Mouse (Mus musculus) neural tube, embryonic 13.5 days (tissue): Measurements from ENCODE around the gene Slc12a9. TPM values are rescaled to one million over a fixed set of nuclear protein-coding genes. Genes with fewer than 3 reads are reported as not detected.

Source experiments
- ATAC-seq: fragments of 200-750 bp; cut with Nextera tagmentation; 2 replicates; pipeline ENCODE4 v1.8.0; 2017; ENCODE audit warnings: low read depth, mild to moderate bottlenecking, moderate TSS enrichment, moderate library complexity
- H3K27ac ChIP-seq: fragments of 300-500 bp; sonication (generic); replicated peaks from 2 replicates; pipeline ENCODE4 v1.5.1; 2015; ENCODE audit warnings: moderate library complexity, mild to moderate bottlenecking, inconsistent platforms
- H3K27me3 ChIP-seq: fragments of 300-500 bp; sonication (generic); 2 replicates; pipeline ENCODE4 v1.6.1; 2015; ENCODE audit warnings: mild to moderate bottlenecking, inconsistent platforms
- H3K36me3 ChIP-seq: fragments of 300-500 bp; sonication (generic); 2 replicates; pipeline ENCODE4 v1.6.1; 2015; ENCODE audit warnings: mild to moderate bottlenecking, inconsistent platforms
- H3K4me1 ChIP-seq: fragments of 300-500 bp; sonication (generic); replicated peaks from 2 replicates; pipeline ENCODE4 v1.6.1; 2015; ENCODE audit warnings: inconsistent platforms
- H3K4me2 ChIP-seq: fragments of 300-500 bp; sonication (generic); 2 replicates; pipeline ENCODE4 v1.6.1; 2015; ENCODE audit warnings: inconsistent platforms, mild to moderate bottlenecking, moderate library complexity
- H3K4me3 ChIP-seq: fragments of 300-500 bp; sonication (generic); 2 replicates; pipeline ENCODE4 v1.5.1; 2015; ENCODE audit warnings: mild to moderate bottlenecking, inconsistent platforms
- H3K9ac ChIP-seq: fragments of 300-500 bp; sonication (generic); 2 replicates; pipeline ENCODE4 v1.6.1; 2015; ENCODE audit warnings: moderate library complexity, mild to moderate bottlenecking, inconsistent platforms
- H3K9me3 ChIP-seq: fragments of 300-500 bp; sonication (generic); 2 replicates; pipeline ENCODE4 v1.6.1; 2016; ENCODE audit warnings: inconsistent platforms
- WGBS: fragments of 180-500 bp; shearing (Covaris S2); methylation state at CpG from one replicate; pipeline ENCODE4 v1.1.7; 2015; 5-methylcytosine and 5-hydroxymethylcytosine counted together
- polyA plus RNA-seq: library from polyadenylated mRNA; unstranded; fragments of >200 nt; fragmentation: Nextera tagmentation; extraction: Ambion mirVana; gene quantifications from 2 replicates; pipeline ENCODE4 v1.2.1, GENCODE M21; 2015

The Slc12a9 gene
- polyA plus RNA-seq, 1 experiment from 2014 or later, result 27.4 TPM

- no peak overlapping the region for H3K4me2 ChIP-seq
- H3K27me3 ChIP-seq, result peaks cover 9% of the 10 kb centered on the region
- no peak overlapping the region for H3K4me3 ChIP-seq
- H3K9ac ChIP-seq, result no peak overlapping the region
- ATAC-seq, result no peak
- no peak overlapping the region for H3K27ac ChIP-seq
- peaks cover 23% of the 10 kb centered on the region for H3K4me1 ChIP-seq
- no peaks in the 10 kb centered on the region for H3K36me3 ChIP-seq
- H3K9me3 ChIP-seq, result no peaks in the 10 kb centered on the region
These were observed 10.5 kb upstream of the Slc12a9 start for GRCm38 (mm10) chr5:137343869-137344268.

DNA sequence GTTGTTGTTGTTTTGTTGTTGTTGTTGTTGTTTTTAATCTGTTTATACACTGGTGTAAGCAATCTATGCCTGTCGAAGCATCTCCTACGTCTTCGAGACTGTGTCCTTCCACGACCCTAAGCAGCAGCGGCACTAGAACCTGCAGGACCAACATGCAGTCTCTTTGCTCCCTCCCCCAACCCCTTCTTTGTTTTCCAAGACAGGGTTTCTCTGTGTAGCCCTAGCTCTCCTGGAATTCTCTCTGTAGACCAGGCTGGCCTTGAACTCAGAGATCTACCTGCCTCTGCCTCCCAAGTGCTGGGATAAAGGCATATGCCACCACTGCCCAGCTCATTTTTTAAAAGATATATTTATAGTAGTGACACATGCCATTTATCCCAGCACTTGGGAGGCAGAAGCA lies 10.0 kb upstream of the Slc12a9 start:
- no peaks in the 10 kb centered on the region for H3K9me3 ChIP-seq
- H3K4me1 ChIP-seq, result peaks cover 23% of the 10 kb centered on the region
- 92% methylated on average over 5 of the region's 5 CpGs for WGBS
- H3K4me2 ChIP-seq, result no peak overlapping the region
- H3K9ac ChIP-seq, result no peak overlapping the region
- no peaks in the 10 kb centered on the region for H3K36me3 ChIP-seq
- H3K27me3 ChIP-seq, result peaks cover 5% of the 10 kb centered on the region; the same call in 1 of the 2 replicates
- H3K27ac ChIP-seq, result no peak overlapping the region
- H3K4me3 ChIP-seq, result no peak overlapping the region
- no peak for ATAC-seq

- H3K9ac ChIP-seq, result no peak overlapping the region
- H3K9me3 ChIP-seq, result no peaks in the 10 kb centered on the region
- 0 out of 2 replicates have a peak, but pooled peaks cover under 1% of the 10 kb centered on the region for H3K27me3 ChIP-seq
- H3K36me3 ChIP-seq, result no peaks in the 10 kb centered on the region
- no peak overlapping the region for H3K27ac ChIP-seq
- H3K4me3 ChIP-seq, result no peak overlapping the region
- 83% methylated on average over 7 of the region's 7 CpGs for WGBS
- ATAC-seq, result no peak
- no peak overlapping the region for H3K4me2 ChIP-seq
- H3K4me1 ChIP-seq, result peaks cover 23% of the 10 kb centered on the region
These were observed 9.1 kb upstream of the Slc12a9 start for GRCm38 (mm10) chr5:137342407-137343012.

DNA sequence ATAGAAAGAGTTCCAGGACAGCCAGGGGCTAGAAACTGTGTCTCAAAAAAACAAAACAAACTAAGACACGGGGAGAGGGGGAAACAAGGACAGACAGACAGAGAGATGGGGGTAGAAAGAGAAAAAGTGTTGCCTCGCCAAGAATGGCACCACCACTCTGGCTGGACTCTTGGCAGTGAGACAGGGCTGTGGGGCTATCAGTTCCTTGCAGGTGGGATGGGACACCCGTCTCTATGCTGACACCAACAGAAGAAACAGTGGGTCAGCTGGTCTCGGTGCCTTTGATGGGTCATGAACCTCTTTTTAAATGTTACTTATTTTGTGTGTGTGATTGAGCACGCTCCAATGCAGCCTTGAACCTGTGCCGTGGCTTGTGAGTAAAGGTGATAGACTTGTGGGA lies 6.8 kb upstream of the Slc12a9 start:
- no peaks in the 10 kb centered on the region for H3K9me3 ChIP-seq
- H3K9ac ChIP-seq, result peak overlapping the region; percentile 74; the same call in 1 of the 2 replicates
- no peak for ATAC-seq
- peak overlapping the region; percentile 83 for H3K27ac ChIP-seq
- 0 out of 2 replicates have a peak overlapping the region, but pooled peaks have one; percentile 42 for H3K4me3 ChIP-seq
- H3K27me3 ChIP-seq, result no peaks in the 10 kb centered on the region; the same call in 1 of the 2 replicates
- H3K4me2 ChIP-seq, result peak overlapping the region; percentile 83
- no peaks in the 10 kb centered on the region for H3K36me3 ChIP-seq
- WGBS, result 72% methylated on average over 6 of the region's 6 CpGs
- H3K4me1 ChIP-seq, result peaks cover 25% of the 10 kb centered on the region

DNA sequence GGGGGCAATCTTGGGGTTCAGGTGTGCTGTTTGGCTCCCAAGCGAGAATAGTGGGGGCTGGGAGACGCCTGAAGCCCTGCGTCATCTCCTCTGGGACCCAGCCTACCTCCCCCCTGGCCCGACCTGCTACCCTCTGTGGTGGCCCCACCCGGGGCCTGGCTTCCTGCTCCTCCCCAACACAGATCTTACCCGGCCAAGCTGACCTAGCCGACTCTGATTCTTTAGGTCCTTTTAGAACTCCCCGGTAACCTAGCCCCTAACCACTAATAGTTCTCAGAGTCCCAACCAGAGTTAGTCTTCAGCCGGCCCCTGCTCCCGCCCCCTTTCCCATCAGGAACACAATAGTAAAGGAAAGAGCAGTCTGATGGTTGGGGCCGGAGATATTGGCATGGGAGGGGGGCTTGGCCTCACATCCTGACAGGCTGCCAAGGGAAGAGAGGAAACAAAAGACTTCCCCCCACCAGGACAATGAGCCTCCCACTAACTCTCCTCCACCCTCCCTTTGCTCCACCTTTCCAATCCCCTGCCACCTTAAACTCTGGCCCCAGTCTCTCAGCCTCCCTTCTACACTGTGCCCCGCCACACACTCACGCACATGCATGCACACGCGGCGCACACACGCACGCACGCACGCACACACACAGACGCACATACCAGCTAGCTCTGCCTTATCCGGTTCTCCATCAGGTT lies 6.0 kb upstream of the Slc12a9 start:
- WGBS, result 8% methylated on average over 22 of the region's 22 CpGs
- peak overlapping the region; percentile 83 for H3K4me2 ChIP-seq
- no peaks in the 10 kb centered on the region; the same call in 1 of the 2 replicates for H3K27me3 ChIP-seq
- H3K4me3 ChIP-seq, result peak overlapping the region; percentile 42
- peaks cover 25% of the 10 kb centered on the region for H3K4me1 ChIP-seq
- ATAC-seq, result peak; percentile 68
- H3K36me3 ChIP-seq, result no peaks in the 10 kb centered on the region
- no peaks in the 10 kb centered on the region for H3K9me3 ChIP-seq
- H3K27ac ChIP-seq, result peak overlapping the region; percentile 83
- H3K9ac ChIP-seq, result peak overlapping the region; percentile 74

DNA sequence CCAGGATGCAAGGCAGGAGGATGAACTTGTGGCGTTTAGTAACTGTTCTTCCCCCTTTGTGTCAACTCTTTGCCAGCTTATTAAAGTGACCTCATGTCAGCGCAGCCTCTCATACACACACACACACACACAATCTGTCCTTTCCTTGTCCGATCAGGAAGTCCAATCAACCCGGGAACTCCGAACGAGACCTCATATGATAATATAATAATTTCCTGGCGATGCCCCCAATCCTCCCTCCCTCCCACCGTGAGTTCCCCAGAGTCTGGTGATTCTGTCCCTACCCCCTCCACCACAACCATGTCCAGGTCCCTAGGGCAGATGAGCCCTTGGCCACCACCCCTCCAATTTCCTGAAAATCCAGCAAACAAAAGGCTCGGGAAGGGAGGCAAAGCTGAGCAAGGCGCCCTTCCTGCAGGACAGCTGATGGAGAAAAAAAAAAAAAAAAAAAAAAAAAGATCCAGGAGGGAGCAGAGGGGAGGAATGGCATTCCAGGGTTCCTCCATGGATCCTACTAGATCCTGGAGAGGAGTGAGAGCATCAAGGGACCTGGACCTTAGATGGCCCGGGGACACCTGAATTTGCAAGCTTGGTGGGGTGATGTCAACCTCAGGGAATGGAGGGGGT lies 5.4 kb upstream of the Slc12a9 start:
- H3K4me2 ChIP-seq, result peak overlapping the region; percentile 83
- H3K27me3 ChIP-seq, result no peaks in the 10 kb centered on the region; the same call in 1 of the 2 replicates
- peaks cover 32% of the 10 kb centered on the region for H3K4me1 ChIP-seq
- peak overlapping the region; percentile 74 for H3K9ac ChIP-seq
- H3K36me3 ChIP-seq, result no peaks in the 10 kb centered on the region
- H3K9me3 ChIP-seq, result no peaks in the 10 kb centered on the region
- peak; percentile 15; the same call in 1 of the 2 replicates for ATAC-seq
- 1% methylated on average over 11 of the region's 11 CpGs for whole genome bisulfite sequencing
- H3K4me3 ChIP-seq, result peak overlapping the region; percentile 42
- peak overlapping the region; percentile 83 for H3K27ac ChIP-seq

DNA sequence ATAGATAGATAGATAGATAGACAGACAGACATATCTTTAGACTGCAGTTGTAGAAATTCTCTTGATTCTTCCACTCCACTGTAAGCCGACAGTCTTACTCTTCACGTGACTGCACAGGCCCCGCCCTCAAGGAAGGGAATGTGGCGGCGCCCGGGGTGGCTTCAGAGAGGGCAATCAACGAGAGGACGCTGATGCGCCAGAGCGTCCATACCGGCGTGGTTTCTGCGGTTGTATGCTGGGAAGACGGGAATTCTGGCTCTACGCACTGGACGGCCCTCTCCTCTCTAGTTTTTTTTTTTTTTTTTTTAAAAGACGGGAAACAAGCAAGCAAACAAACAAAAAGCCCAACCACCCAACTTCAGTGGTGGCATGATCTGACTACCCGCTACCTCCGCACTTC lies 4.9 kb upstream of the Slc12a9 start:
- WGBS, result under 1% methylated on average over 19 of the region's 19 CpGs
- H3K4me1 ChIP-seq, result peaks cover 34% of the 10 kb centered on the region
- ATAC-seq, result peak; percentile 82
- H3K36me3 ChIP-seq, result no peaks in the 10 kb centered on the region
- H3K9me3 ChIP-seq, result no peaks in the 10 kb centered on the region
- peak overlapping the region; percentile 42 for H3K4me3 ChIP-seq
- H3K9ac ChIP-seq, result peak overlapping the region; percentile 74
- H3K27me3 ChIP-seq, result no peaks in the 10 kb centered on the region; the same call in 1 of the 2 replicates
- H3K27ac ChIP-seq, result peak overlapping the region; percentile 83
- H3K4me2 ChIP-seq, result peak overlapping the region; percentile 83

GRCm38 (mm10) chr5:137337190-137337589 lies 3.8 kb upstream of the Slc12a9 start:
- H3K4me3 ChIP-seq, result no peak overlapping the region

GRCm38 (mm10) chr5:137335066-137335465 lies 1.7 kb upstream of the Slc12a9 start:
- H3K9me3 ChIP-seq, result no peaks in the 10 kb centered on the region
- no peak for ATAC-seq

More at GRCm38 (mm10) chr5:137337190-137337589, 3.8 kb upstream of the Slc12a9 start:
- 66% methylated on average over 8 of the region's 8 CpGs for WGBS
- no peaks in the 10 kb centered on the region for H3K36me3 ChIP-seq
- no peak for ATAC-seq
- no peak overlapping the region for H3K4me2 ChIP-seq
- peaks cover 45% of the 10 kb centered on the region for H3K4me1 ChIP-seq
- no peaks in the 10 kb centered on the region; the same call in 1 of the 2 replicates for H3K27me3 ChIP-seq
- no peak overlapping the region for H3K27ac ChIP-seq
- H3K9ac ChIP-seq, result no peak overlapping the region
- no peaks in the 10 kb centered on the region for H3K9me3 ChIP-seq

DNA sequence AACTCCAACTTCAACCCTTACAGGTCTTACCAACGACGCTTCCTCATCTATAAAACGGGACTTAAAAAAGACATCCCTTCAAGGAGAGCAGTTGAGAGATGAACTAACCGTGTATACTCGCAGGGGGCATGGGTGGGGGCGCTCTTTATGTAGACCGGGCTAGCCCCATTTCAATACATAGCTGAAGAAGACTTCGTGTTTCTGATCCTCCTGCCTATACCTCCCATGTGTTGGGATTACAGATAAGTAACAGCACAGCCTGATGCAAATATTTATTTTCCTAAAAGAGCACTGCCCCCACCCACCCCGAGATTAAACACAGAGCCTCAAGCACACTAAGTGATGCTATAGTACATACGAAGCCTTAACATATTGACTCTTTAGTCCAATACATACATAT lies 920 bp upstream of the Slc12a9 start:
- H3K36me3 ChIP-seq, result no peaks in the 10 kb centered on the region; the same call in 1 of the 2 replicates
- no peaks in the 10 kb centered on the region; the same call in 1 of the 2 replicates for H3K27me3 ChIP-seq
- H3K4me2 ChIP-seq, result peak overlapping the region; percentile 92
- WGBS, result 55% methylated on average over 10 of the region's 10 CpGs
- no peak for ATAC-seq
- H3K4me3 ChIP-seq, result peak overlapping the region; percentile 65
- no peak overlapping the region for H3K27ac ChIP-seq
- H3K4me1 ChIP-seq, result peaks cover 40% of the 10 kb centered on the region
- H3K9me3 ChIP-seq, result no peaks in the 10 kb centered on the region
- no peak overlapping the region for H3K9ac ChIP-seq

More at GRCm38 (mm10) chr5:137335066-137335465, 1.7 kb upstream of the Slc12a9 start:
- Histone ChIP-seq H3K27me3 (no peaks in the 10 kb centered on the region; the same call in 1 of the 2 replicates), H3K9ac (no peak overlapping the region), H3K4me1 (peaks cover 48% of the 10 kb centered on the region), H3K27ac (no peak overlapping the region), H3K4me3 (no peak overlapping the region), H3K36me3 (no peaks in the 10 kb centered on the region), H3K4me2 (no peak overlapping the region)
- WGBS, result 76% methylated on average over 6 of the region's 6 CpGs

- H3K27ac ChIP-seq, result peak overlapping the region; percentile 79
- ATAC-seq, result peak; percentile 32
- 12% methylated on average over 15 of the region's 15 CpGs for WGBS
These were observed 413 bp downstream of the Slc12a9 start for GRCm38 (mm10) chr5:137332857-137333511.

More at GRCm38 (mm10) chr5:137332857-137333511, 413 bp downstream of the Slc12a9 start:
- Histone ChIP-seq H3K4me3 (peak overlapping the region; percentile 65), H3K27me3 (no peaks in the 10 kb centered on the region; the same call in 1 of the 2 replicates), H3K4me2 (peak overlapping the region; percentile 92), H3K9ac (peak overlapping the region; percentile 87), H3K4me1 (peaks cover 31% of the 10 kb centered on the region), H3K9me3 (no peaks in the 10 kb centered on the region), H3K36me3 (peaks cover 5% of the 10 kb centered on the region; the same call in 1 of the 2 replicates)
